Mouse (Mus musculus) adrenal gland, postnatal 25 days (tissue): ENCODE results near the gene Rell1. TPM values are rescaled to one million over a fixed set of nuclear protein-coding genes. Genes with fewer than 3 reads are reported as not detected.

Experiments
- DNase-seq: peaks from one replicate; pipeline ENCODE4 v3.0.0; 2021; ENCODE audit warnings: mixed read lengths
- long read RNA-seq: library from polyadenylated mRNA; stranded (forward); transcript quantifications from one replicate; pipeline ENCODE4 v2.0.0, GENCODE M21; 2021
- total RNA-seq: library from RNA; stranded (reverse); gene quantifications from 2 replicates; pipeline ENCODE4 v1.2.3, GENCODE M21; 2021

Gene Rell1
- total RNA-seq, result 47.8 and 50.3 TPM in 2 replicates
- long read RNA-seq, transcript Rell1-204 (7 exons, 3,241 nt), result major isoform, 52 of 71 reads
- long read RNA-seq, partial matches to known transcripts, result 10 of 71 reads
- long read RNA-seq, other reads (novel, unspliced or antisense), result 9 of 71 reads

GRCm38 (mm10) chr5:63968443-63969415 is at the start of gene Rell1:
TSS of gene Rell1 (minus strand) at chr5:63968897.
- peak; percentile 100 for DNase-seq

- no peak for DNase-seq
These were observed 44.1 kb upstream of the Rell1 start for GRCm38 (mm10) chr5:64012596-64013366.

- DNase-seq, result no peak
These were observed 37.9 kb upstream of the Rell1 start for GRCm38 (mm10) chr5:64006548-64006947.

GRCm38 (mm10) chr5:64003302-64003701 is 34.6 kb upstream of the Rell1 start:
- DNase-seq, result no peak

GRCm38 (mm10) chr5:63993865-63994264 is 25.2 kb upstream of the Rell1 start:
- DNase-seq, result no peak

- no peak for DNase-seq
These were observed 22.0 kb upstream of the Rell1 start for GRCm38 (mm10) chr5:63990675-63991074.

GRCm38 (mm10) chr5:63986337-63986736 is 17.6 kb upstream of the Rell1 start:
- no peak for DNase-seq

- DNase-seq, result peak; percentile 37
These were observed 13.6 kb upstream of the Rell1 start for GRCm38 (mm10) chr5:63982296-63982695.

- no peak for DNase-seq
These were observed 2.3 kb upstream of the Rell1 start for GRCm38 (mm10) chr5:63970991-63971390.

GRCm38 (mm10) chr5:63970281-63970732 is 1.6 kb upstream of the Rell1 start:
- DNase-seq, result no peak

GRCm38 (mm10) chr5:63969476-63970112 is 897 bp upstream of the Rell1 start:
- no peak for DNase-seq

- peak; percentile 29 for DNase-seq
These were observed 1.0 kb downstream of the Rell1 start for GRCm38 (mm10) chr5:63967591-63968141.

- no peak for DNase-seq
These were observed 2.3 kb downstream of the Rell1 start for GRCm38 (mm10) chr5:63966379-63966778.

- no peak for DNase-seq
These were observed 2.8 kb downstream of the Rell1 start for GRCm38 (mm10) chr5:63965946-63966345.

GRCm38 (mm10) chr5:63964576-63964975 is 4.1 kb downstream of the Rell1 start:
- no peak for DNase-seq

- no peak for DNase-seq
These were observed 7.0 kb downstream of the Rell1 start for GRCm38 (mm10) chr5:63961726-63962125.

- DNase-seq, result no peak
These were observed 8.1 kb downstream of the Rell1 start for GRCm38 (mm10) chr5:63960565-63960964.

GRCm38 (mm10) chr5:63958963-63959708 is 9.6 kb downstream of the Rell1 start:
- DNase-seq, result no peak

- DNase-seq, result no peak
These were observed 11.1 kb downstream of the Rell1 start for GRCm38 (mm10) chr5:63957607-63958006.

GRCm38 (mm10) chr5:63956411-63956810 is 12.3 kb downstream of the Rell1 start:
- DNase-seq, result no peak

- DNase-seq, result peak; percentile 49
These were observed 15.2 kb downstream of the Rell1 start for GRCm38 (mm10) chr5:63953401-63954032.
